Mouse (Mus musculus) lung, postnatal 0 days (tissue): ENCODE results near the gene Gm20547.

ENCODE experiments used
- CTCF ChIP-seq: IDR thresholded peaks from 2 replicates; pipeline ENCODE4 v1.5.1; 2016; ENCODE audit warnings: antibody characterized with exemption, mild to moderate bottlenecking
- EP300 ChIP-seq: IDR thresholded peaks from 2 replicates; pipeline ENCODE4 v1.6.1; 2016; ENCODE audit warnings: antibody characterized with exemption, mild to moderate bottlenecking, control low read depth

DNA sequence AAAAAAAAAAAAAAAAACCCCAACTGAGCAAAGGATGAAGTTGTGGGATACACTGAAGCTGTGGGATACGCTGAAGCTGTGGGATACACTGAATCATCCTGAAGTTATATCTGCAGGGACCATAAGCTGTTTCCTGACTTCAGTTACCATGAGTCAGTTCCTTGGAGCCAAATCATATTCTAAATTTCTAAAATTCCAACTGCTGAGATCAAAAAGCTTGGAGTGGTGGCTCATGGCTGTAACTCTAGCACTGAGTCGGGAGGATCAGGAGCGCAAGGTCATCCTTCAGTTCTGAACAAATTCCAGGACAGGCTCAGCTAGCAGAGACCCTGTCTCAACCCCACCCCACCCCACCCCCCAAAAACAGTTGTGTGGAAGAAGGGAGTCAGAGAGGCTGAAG, 3.8 kb upstream of the Gm20547 start:
- TF ChIP-seq CTCF (no peak), EP300 (no peak)
